Mouse (Mus musculus) liver, embryonic 11.5 days (tissue): ENCODE data around the gene Nkiras2. TPM values are rescaled to one million over a fixed set of nuclear protein-coding genes. Genes with fewer than 3 reads are reported as not detected.
"Not testable (repeated sequence)": the region's sequence is repeated elsewhere in the genome, so short reads cannot be mapped to it uniquely, and the experiment has no call there.

Experiments
- ATAC-seq: fragments of 200-750 bp; cut with Nextera tagmentation; replicated peaks from 2 replicates; pipeline ENCODE4 v1.8.0; 2017; ENCODE audit warnings: moderate number of reproducible peaks, mild to moderate bottlenecking, moderate TSS enrichment, moderate library complexity; ENCODE audit not compliant: low FRiP score
- DNase-seq: peaks from one replicate; pipeline ENCODE4 v3.0.0-alpha.2; 2017; ENCODE audit warnings: low spot score
- H3K27ac ChIP-seq: fragments of 300-500 bp; sonication (generic); 2 replicates; pipeline ENCODE4 v1.5.1; 2014; ENCODE audit warnings: mild to moderate bottlenecking, low read depth, low read length, control low read depth
- H3K27me3 ChIP-seq: fragments of 300-500 bp; sonication (generic); replicated peaks from 2 replicates; pipeline ENCODE4 v1.6.1; 2014; ENCODE audit warnings: low read length, mixed read lengths; ENCODE audit not compliant: control insufficient read depth, insufficient read depth
- H3K36me3 ChIP-seq: fragments of 300-500 bp; sonication (generic); 2 replicates; pipeline ENCODE4 v1.6.1; 2014; ENCODE audit warnings: mild to moderate bottlenecking, low read length, moderate library complexity, mixed read lengths; ENCODE audit not compliant: control insufficient read depth, insufficient read depth
- H3K4me1 ChIP-seq: fragments of 300-500 bp; sonication (generic); replicated peaks from 2 replicates; pipeline ENCODE4 v1.6.1; 2014; ENCODE audit warnings: low read length, mixed read lengths; ENCODE audit not compliant: control insufficient read depth, insufficient read depth
- H3K4me2 ChIP-seq: fragments of 300-500 bp; sonication (generic); 2 replicates; pipeline ENCODE4 v1.6.1; 2014; ENCODE audit warnings: mild to moderate bottlenecking, control low read depth, moderate library complexity
- H3K4me3 ChIP-seq: fragments of 300-500 bp; sonication (generic); 2 replicates; pipeline ENCODE4 v1.5.1; 2014; ENCODE audit warnings: low read depth, low read length, control low read depth
- H3K9ac ChIP-seq: fragments of 300-500 bp; sonication (generic); 2 replicates; pipeline ENCODE4 v1.6.1; 2014; ENCODE audit warnings: low read depth, low read length, control low read depth
- H3K9me3 ChIP-seq: fragments of 300-500 bp; sonication (generic); 2 replicates; pipeline ENCODE4 v1.6.1; 2016; ENCODE audit warnings: low read length, inconsistent platforms, mixed read lengths; ENCODE audit not compliant: control insufficient read depth
- WGBS: fragments of 180-500 bp; shearing (Covaris S2); extraction: QIAGEN DNeasy Blood & Tissue Kit; methylation state at CpG from one replicate; pipeline ENCODE4 v1.1.7; 2014; 5-methylcytosine and 5-hydroxymethylcytosine counted together
- polyA plus RNA-seq: library from polyadenylated mRNA; unstranded; fragments of >200 nt; fragmentation: Nextera tagmentation; extraction: Ambion mirVana; gene quantifications from 2 replicates; pipeline ENCODE4 v1.2.1, GENCODE M21; 2014

The Nkiras2 gene
- polyA plus RNA-seq, 1 experiment from 2014 or later = 35.4 TPM

DNA sequence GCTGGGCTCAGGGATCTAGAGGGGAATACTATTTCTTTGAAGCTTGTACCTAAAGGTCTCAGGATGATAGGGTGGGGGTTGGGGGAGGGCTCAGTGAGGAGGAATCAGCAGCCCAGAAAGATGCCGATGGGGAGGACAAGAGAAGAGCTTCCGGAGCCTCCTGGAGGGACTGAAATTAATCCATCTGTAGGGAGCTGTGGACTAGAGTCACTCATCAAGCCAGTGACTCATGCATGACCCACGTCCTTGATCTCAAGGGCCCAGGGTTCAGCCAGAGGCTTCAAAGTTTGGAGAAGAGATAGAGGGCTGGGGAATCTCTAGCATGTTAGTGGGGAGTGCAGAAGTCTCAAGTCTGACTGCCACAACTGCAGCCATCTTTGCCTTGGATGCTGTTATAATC, 32.7 kb downstream of the Nkiras2 start:
- no peaks in the 10 kb centered on the region for H3K9me3 ChIP-seq
- ATAC-seq (no peak), DNase-seq (no peak)
- H3K27me3 ChIP-seq = peaks cover 29% of the 10 kb centered on the region
- H3K4me1 ChIP-seq = peaks cover 4% of the 10 kb centered on the region; the same call in 1 of the 2 replicates
- no peak overlapping the region for H3K4me2 ChIP-seq
- no peak overlapping the region for H3K9ac ChIP-seq
- no peak overlapping the region for H3K27ac ChIP-seq
- no peak overlapping the region for H3K4me3 ChIP-seq
- WGBS = 13% methylated on average over 3 of the region's 3 CpGs
- H3K36me3 ChIP-seq = no peaks in the 10 kb centered on the region

DNA sequence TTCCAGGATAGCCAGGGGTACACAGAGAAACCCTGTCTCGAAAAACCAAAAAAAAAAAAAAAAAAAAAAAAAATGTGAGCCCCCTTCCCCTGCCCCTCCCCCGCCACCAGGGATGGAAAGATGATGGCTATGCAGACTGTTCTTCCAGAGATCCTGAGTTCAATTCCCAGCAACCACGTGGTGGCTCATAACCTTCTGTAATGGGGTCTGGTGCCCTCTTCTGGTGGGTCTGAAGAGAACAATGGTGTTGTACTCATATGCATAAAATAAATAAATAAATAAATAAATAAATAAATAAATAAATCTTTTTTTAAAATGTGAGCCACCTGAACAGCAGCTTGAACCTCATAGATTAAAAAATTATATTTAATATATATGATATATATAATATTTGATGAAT, 36.5 kb downstream of the Nkiras2 start:
- H3K27ac ChIP-seq, H3K4me1 ChIP-seq, H3K4me3 ChIP-seq, DNase-seq, H3K36me3 ChIP-seq, H3K4me2 ChIP-seq, H3K9ac ChIP-seq, H3K9me3 ChIP-seq, ATAC-seq: not testable (repeated sequence)
- H3K27me3 ChIP-seq = peaks cover 15% of the 10 kb centered on the region
- 45% methylated on average over 2 of the region's 3 CpGs for WGBS

DNA sequence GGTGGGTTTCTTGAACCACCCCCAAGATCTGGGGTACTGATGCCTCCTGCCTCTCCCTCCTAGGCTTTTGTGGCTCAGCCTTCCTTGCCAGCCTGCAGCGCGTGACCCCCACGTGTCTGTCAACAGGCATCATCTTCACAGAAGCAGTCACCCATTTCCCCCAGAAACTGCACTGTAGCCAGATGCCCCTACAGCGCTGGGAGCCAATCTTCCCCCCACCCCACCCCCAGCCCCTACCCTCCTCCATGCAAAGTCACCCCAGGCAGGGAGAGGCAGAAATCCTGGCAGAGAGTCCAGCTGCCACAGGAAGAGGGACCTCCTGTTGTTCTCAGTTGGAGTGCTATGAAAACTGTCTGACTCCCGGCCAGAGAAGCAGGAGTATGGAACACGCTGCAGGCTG, 37.4 kb downstream of the Nkiras2 start:
- WGBS = 18% methylated on average over 6 of the region's 6 CpGs
- no peak for ATAC-seq
- H3K4me3 ChIP-seq = no peak overlapping the region
- no peak for DNase-seq
- H3K27me3 ChIP-seq = peaks cover 7% of the 10 kb centered on the region
- H3K27ac ChIP-seq = no peak overlapping the region
- no peak overlapping the region for H3K9ac ChIP-seq
- no peaks in the 10 kb centered on the region for H3K9me3 ChIP-seq
- H3K4me2 ChIP-seq = no peak overlapping the region
- H3K4me1 ChIP-seq = peaks cover 4% of the 10 kb centered on the region; the same call in 1 of the 2 replicates
- H3K36me3 ChIP-seq = no peaks in the 10 kb centered on the region

DNA sequence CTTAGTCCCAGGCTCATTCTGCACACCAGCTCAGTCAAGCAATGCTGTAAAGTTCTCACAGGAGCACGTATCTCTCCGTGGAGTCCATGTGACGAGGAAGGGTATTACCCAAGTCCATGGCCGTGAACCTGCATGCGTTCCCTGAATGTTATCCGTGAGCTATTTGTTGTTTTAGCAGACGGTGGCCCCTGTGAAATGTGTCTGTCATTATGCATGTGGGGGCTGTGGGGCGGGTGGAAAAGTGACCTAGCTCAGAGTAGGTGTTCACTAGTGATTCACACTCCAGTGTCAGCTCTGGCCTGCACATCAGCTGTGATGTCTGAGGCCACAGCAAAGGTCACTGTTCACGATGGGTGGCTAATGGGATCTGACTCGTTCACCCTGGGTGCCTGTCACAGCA, 40.8 kb downstream of the Nkiras2 start:
- H3K36me3 ChIP-seq = no peaks in the 10 kb centered on the region
- H3K4me2 ChIP-seq = no peak overlapping the region
- no peak overlapping the region for H3K9ac ChIP-seq
- H3K9me3 ChIP-seq = no peaks in the 10 kb centered on the region
- no peaks in the 10 kb centered on the region for H3K27me3 ChIP-seq
- peaks cover 4% of the 10 kb centered on the region; the same call in 1 of the 2 replicates for H3K4me1 ChIP-seq
- DNase-seq (no peak), ATAC-seq (no peak)
- H3K27ac ChIP-seq = no peak overlapping the region
- no peak overlapping the region for H3K4me3 ChIP-seq
- 72% methylated on average over 10 of the region's 10 CpGs for WGBS

DNA sequence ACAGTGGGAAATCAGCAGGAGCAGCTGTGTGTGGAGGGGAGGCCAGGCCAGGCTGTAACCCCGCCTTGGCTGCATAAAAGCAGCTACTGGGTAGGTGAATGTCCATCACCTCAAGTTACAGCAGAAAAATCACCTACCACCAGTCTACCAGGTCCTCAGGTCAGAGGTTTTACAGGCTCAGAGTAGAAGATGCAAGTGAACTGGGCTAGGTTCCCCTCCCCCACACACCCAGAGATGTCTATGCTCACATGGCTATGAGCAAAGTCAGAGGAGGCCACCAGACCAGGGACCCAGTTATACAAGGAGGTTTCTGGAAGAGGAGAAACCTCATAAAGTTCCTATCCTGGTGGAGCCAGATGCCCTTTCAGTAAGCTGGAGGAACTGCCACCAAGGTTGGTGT, 52.0 kb downstream of the Nkiras2 start:
- Histone ChIP-seq H3K9me3 (no peaks in the 10 kb centered on the region), H3K4me2 (no peak overlapping the region), H3K36me3 (no peaks in the 10 kb centered on the region), H3K4me3 (no peak overlapping the region), H3K27ac (no peak overlapping the region), H3K4me1 (no peaks in the 10 kb centered on the region), H3K9ac (no peak overlapping the region), H3K27me3 (peaks cover 33% of the 10 kb centered on the region)
- DNase-seq (no peak), ATAC-seq (no peak)
- 73% methylated on average over 1 of the region's 1 CpGs for WGBS

DNA sequence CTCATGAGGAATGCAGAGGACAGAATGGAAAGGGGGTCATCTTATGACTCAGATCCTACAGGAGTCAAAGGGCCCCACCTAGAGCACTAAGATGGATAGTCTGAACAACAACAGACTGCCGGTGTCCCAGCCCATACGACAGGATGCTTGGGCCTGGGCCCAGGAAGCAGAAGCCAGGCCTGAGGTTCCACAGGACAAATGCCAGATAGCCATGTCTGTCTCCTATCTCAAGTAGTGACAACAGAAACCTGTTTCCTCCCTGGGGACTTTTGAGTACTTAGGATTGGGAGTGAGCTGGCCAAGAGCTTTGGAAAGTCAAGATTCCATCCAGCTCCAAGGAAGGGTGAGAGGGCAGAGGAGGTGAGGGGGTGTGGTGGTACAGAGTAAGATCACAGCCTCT, 52.9 kb downstream of the Nkiras2 start:
- DNase-seq = no peak
- Histone ChIP-seq H3K36me3 (no peaks in the 10 kb centered on the region), H3K9me3 (no peaks in the 10 kb centered on the region), H3K4me3 (no peak overlapping the region), H3K9ac (no peak overlapping the region), H3K4me1 (no peaks in the 10 kb centered on the region), H3K27ac (no peak overlapping the region), H3K27me3 (peaks cover 33% of the 10 kb centered on the region), H3K4me2 (no peak overlapping the region)
- ATAC-seq = no peak
- 42% methylated on average over 2 of the region's 2 CpGs for WGBS

DNA sequence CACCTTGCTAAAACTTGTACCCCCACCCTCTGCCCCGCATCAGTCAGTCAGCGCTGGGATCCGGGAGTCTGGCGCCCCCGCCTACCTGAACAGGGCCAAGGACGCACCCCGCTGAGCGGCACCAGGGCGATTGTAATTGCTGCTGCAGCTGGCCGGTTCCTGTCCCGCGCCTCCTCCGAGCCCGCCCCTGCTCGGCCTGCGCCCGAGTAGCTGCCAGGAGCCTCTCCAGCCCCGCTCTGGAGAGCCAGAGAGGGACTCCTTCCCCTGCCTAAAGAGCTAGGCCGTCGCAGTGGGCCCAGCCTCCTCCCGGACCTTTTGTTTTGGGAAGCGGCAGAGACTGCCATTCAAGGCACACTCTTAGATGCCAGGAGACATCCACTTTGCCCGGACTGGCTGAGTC, 54.1 kb downstream of the Nkiras2 start:
- H3K4me2 ChIP-seq = peak overlapping the region; percentile 38
- H3K4me3 ChIP-seq = no peak overlapping the region
- no peaks in the 10 kb centered on the region for H3K4me1 ChIP-seq
- ATAC-seq = no peak
- H3K27ac ChIP-seq = no peak overlapping the region
- no peaks in the 10 kb centered on the region for H3K36me3 ChIP-seq
- H3K27me3 ChIP-seq = peaks cover 33% of the 10 kb centered on the region
- 11% methylated on average over 23 of the region's 23 CpGs for WGBS
- H3K9ac ChIP-seq = no peak overlapping the region
- no peak for DNase-seq
- no peaks in the 10 kb centered on the region for H3K9me3 ChIP-seq

Other genes with a start within 250 kb of the Nkiras2 start
- 38.8 and 41.6 TPM in 2 replicates for gene Jup, start 221.5 kb upstream of the Nkiras2 start, polyA plus RNA-seq
- 24.5 and 25.8 TPM in 2 replicates for gene P3h4, start 204.4 kb upstream of the Nkiras2 start, polyA plus RNA-seq
- 39.9 and 43.2 TPM in 2 replicates for gene Fkbp10, start 203.5 kb upstream of the Nkiras2 start, polyA plus RNA-seq
- 70.4 and 74.0 TPM in 2 replicates for gene Nt5c3b, start 177.4 kb upstream of the Nkiras2 start, polyA plus RNA-seq
- 0.31 and 0.36 TPM in 2 replicates for gene Klhl10, start 177.3 kb upstream of the Nkiras2 start, polyA plus RNA-seq
- 6.3 and 6.7 TPM in 2 replicates for gene Klhl11, start 146.5 kb upstream of the Nkiras2 start, polyA plus RNA-seq
- gene Acly, start 91.2 kb upstream of the Nkiras2 start, polyA plus RNA-seq = 159 and 194 TPM in 2 replicates
- 0.18 and 0.26 TPM in 2 replicates for gene Ttc25, start 73.6 kb upstream of the Nkiras2 start, polyA plus RNA-seq
- gene Cnp, start 44.3 kb upstream of the Nkiras2 start, polyA plus RNA-seq = 19.4 and 19.7 TPM in 2 replicates
- 70.6 and 70.8 TPM in 2 replicates for gene Dnajc7, start 924 bp downstream of the Nkiras2 start, polyA plus RNA-seq
- not detected in 2 replicates for gene Zfp385c, start 73.2 kb downstream of the Nkiras2 start, polyA plus RNA-seq
- 2.5 and 3.7 TPM in 2 replicates for gene Dhx58, start 85.0 kb downstream of the Nkiras2 start, polyA plus RNA-seq
- 66.3 and 75.7 TPM in 2 replicates for gene Kat2a, start 93.2 kb downstream of the Nkiras2 start, polyA plus RNA-seq
- gene Hspb9, start 94.6 kb downstream of the Nkiras2 start, polyA plus RNA-seq = 0.27 and 0.30 TPM in 2 replicates
- gene Rab5c, start 119.0 kb downstream of the Nkiras2 start, polyA plus RNA-seq = 51.2 TPM in 2 replicates
- not detected in 2 replicates for gene Kcnh4, start 140.7 kb downstream of the Nkiras2 start, polyA plus RNA-seq
- not detected in 2 replicates for gene Hcrt, start 143.7 kb downstream of the Nkiras2 start, polyA plus RNA-seq
- 3.1 and 3.8 TPM in 2 replicates for gene Ghdc, start 151.7 kb downstream of the Nkiras2 start, polyA plus RNA-seq
- gene Stat5b, start 231.5 kb downstream of the Nkiras2 start, polyA plus RNA-seq = 46.0 and 50.1 TPM in 2 replicates
- gene Stat5a, start 240.1 kb downstream of the Nkiras2 start, polyA plus RNA-seq = 26.3 and 27.8 TPM in 2 replicates